ENCODE assay signal across 16 mouse cellular contexts in the genomic region with DNA sequence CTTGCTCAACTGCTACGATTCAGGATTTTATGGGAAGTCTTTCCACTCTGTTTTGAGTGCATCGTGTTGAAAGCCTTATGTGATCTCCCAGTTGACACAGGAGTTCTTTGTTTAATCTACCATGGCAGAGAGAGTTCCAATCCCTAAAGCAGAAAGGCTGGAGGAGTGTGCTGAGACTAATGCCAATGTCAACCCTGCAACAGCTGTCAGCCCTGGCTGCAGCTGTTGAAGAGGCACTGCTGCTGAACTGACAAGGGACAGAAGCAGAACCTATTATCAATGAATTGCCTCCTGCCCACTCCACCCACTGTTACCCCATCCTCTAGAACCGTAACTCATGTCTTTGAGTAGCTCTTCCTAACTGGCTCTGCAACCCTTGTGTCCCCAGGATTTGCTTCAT.
DNase-seq lines count a peak whose midpoint lies in the region; ATAC-seq and TF ChIP-seq lines count a peak whose summit lies in the region.
"Had no signal": no experiment of that assay in that cellular context is flagged by ENCODE, and none has a peak within 500 bp of the region (broad histone marks: within the 10 kb centered on the region; RNA-seq: fewer than 3 reads in every experiment).

No protein-coding gene starts in this region.

- no peak overlapping the region for H3K27ac ChIP-seq in hindbrain, embryonic 14.5 days
- no peak overlapping the region for H3K27ac ChIP-seq in hindbrain, embryonic 16.5 days (ENCODE audit: low read depth, low read length)
- no peak overlapping the region for H3K27ac ChIP-seq in lung, embryonic 16.5 days (ENCODE audit: low read length)
- no peak overlapping the region for H3K27ac ChIP-seq in limb, embryonic 14.5 days (replicated peaks; ENCODE audit: low read depth, low read length)
- H3K27ac ChIP-seq in intestine, embryonic 15.5 days, result no peak overlapping the region
- H3K27ac ChIP-seq: forebrain, embryonic 13.5 days; heart, embryonic 13.5 days; hindbrain, embryonic 15.5 days; liver, embryonic 13.5 days; neural tube, embryonic 13.5 days had no signal

- H3K9me3 ChIP-seq in hindbrain, embryonic 14.5 days (ENCODE audit: control insufficient read depth, low read length), result no peaks in the 10 kb centered on the region
- no peaks in the 10 kb centered on the region for H3K9me3 ChIP-seq in hindbrain, embryonic 16.5 days (ENCODE audit: control insufficient read depth, low read length)
- H3K9me3 ChIP-seq in lung, embryonic 16.5 days (ENCODE audit: control insufficient read depth, low read length), result no peaks in the 10 kb centered on the region
- no peaks in the 10 kb centered on the region for H3K9me3 ChIP-seq in limb, embryonic 14.5 days (ENCODE audit: control insufficient read depth, low read length)
- no peaks in the 10 kb centered on the region for H3K9me3 ChIP-seq in intestine, embryonic 15.5 days
- H3K9me3 ChIP-seq: forebrain, embryonic 13.5 days; heart, embryonic 13.5 days; hindbrain, embryonic 15.5 days; liver, embryonic 13.5 days; neural tube, embryonic 13.5 days had no signal

- H3K4me1 ChIP-seq in hindbrain, embryonic 14.5 days (replicated peaks; ENCODE audit: control insufficient read depth, insufficient read depth, low read length), result no peaks in the 10 kb centered on the region
- no peaks in the 10 kb centered on the region for H3K4me1 ChIP-seq in hindbrain, embryonic 16.5 days (ENCODE audit: control insufficient read depth, insufficient read depth, low read depth, low read length)
- no peaks in the 10 kb centered on the region for H3K4me1 ChIP-seq in lung, embryonic 16.5 days (replicated peaks; ENCODE audit: control insufficient read depth, insufficient read depth, low read length)
- no peaks in the 10 kb centered on the region for H3K4me1 ChIP-seq in limb, embryonic 14.5 days (ENCODE audit: control insufficient read depth, insufficient read depth, low read length)
- no peaks in the 10 kb centered on the region for H3K4me1 ChIP-seq in intestine, embryonic 15.5 days (replicated peaks)
- H3K4me1 ChIP-seq: forebrain, embryonic 13.5 days; heart, embryonic 13.5 days; hindbrain, embryonic 15.5 days; liver, embryonic 13.5 days had no signal

- no peak overlapping the region for H3K4me2 ChIP-seq in hindbrain, embryonic 14.5 days (replicated peaks)
- H3K4me2 ChIP-seq in hindbrain, embryonic 16.5 days (ENCODE audit: low read length), result no peak overlapping the region
- no peak overlapping the region for H3K4me2 ChIP-seq in lung, embryonic 16.5 days (ENCODE audit: low read depth, low read length)
- H3K4me2 ChIP-seq in limb, embryonic 14.5 days (replicated peaks; ENCODE audit: low read depth, low read length, severe bottlenecking), result no peak overlapping the region
- no peak overlapping the region for H3K4me2 ChIP-seq in intestine, embryonic 15.5 days (replicated peaks)
- H3K4me2 ChIP-seq: forebrain, embryonic 13.5 days; heart, embryonic 13.5 days; hindbrain, embryonic 15.5 days; liver, embryonic 13.5 days; neural tube, embryonic 13.5 days had no signal

- H3K36me3 ChIP-seq in hindbrain, embryonic 14.5 days (replicated peaks; ENCODE audit: control insufficient read depth, insufficient read depth), result no peaks in the 10 kb centered on the region
- H3K36me3 ChIP-seq in hindbrain, embryonic 16.5 days (ENCODE audit: control insufficient read depth, insufficient read depth, low read length), result no peaks in the 10 kb centered on the region
- H3K36me3 ChIP-seq in lung, embryonic 16.5 days (ENCODE audit: control insufficient read depth, insufficient read depth, low read length), result no peaks in the 10 kb centered on the region
- no peaks in the 10 kb centered on the region for H3K36me3 ChIP-seq in limb, embryonic 14.5 days (ENCODE audit: control insufficient read depth, insufficient read depth, low read length)
- no peaks in the 10 kb centered on the region for H3K36me3 ChIP-seq in intestine, embryonic 15.5 days
- H3K36me3 ChIP-seq: heart, embryonic 13.5 days; hindbrain, embryonic 15.5 days; liver, embryonic 13.5 days; neural tube, embryonic 13.5 days had no signal

- no peak overlapping the region for H3K9ac ChIP-seq in hindbrain, embryonic 14.5 days
- H3K9ac ChIP-seq in hindbrain, embryonic 16.5 days (ENCODE audit: low read depth, low read length), result no peak overlapping the region
- no peak overlapping the region for H3K9ac ChIP-seq in lung, embryonic 16.5 days (ENCODE audit: low read length)
- no peak overlapping the region for H3K9ac ChIP-seq in limb, embryonic 14.5 days (ENCODE audit: low read depth, low read length, severe bottlenecking)
- no peak overlapping the region for H3K9ac ChIP-seq in intestine, embryonic 15.5 days
- H3K9ac ChIP-seq: forebrain, embryonic 13.5 days; heart, embryonic 13.5 days; hindbrain, embryonic 15.5 days; liver, embryonic 13.5 days; neural tube, embryonic 13.5 days had no signal

- DNase-seq in hindbrain, embryonic 14.5 days (ENCODE audit: low spot score), result no peak
- no peak for DNase-seq in lung, postnatal 36 days
- DNase-seq in heart, adult 8-10 months (ENCODE audit: low spot score), result peak; percentile 14
- peak; percentile 32 for DNase-seq in limb, embryonic 14.5 days (ENCODE audit: low spot score)
- DNase-seq: adrenal gland, adult 8-10 months; cerebellum, adult 18-20 months; liver, embryonic 13.5 days; thymus, adult 18-20 months had no signal

- no peak for TF ChIP-seq POLR2A in limb, embryonic 14.5 days (IDR thresholded peaks at IDR 0.05; ENCODE audit: borderline replicate concordance, extremely low read depth, insufficient read depth, insufficient read length)

- WGBS in hindbrain, embryonic 14.5 days, result 46% methylated on average over 3 of the region's 3 CpGs
- 56% methylated on average over 3 of the region's 3 CpGs for WGBS in hindbrain, embryonic 16.5 days
- WGBS in lung, embryonic 16.5 days, result 34% methylated on average over 3 of the region's 3 CpGs
- WGBS in limb, embryonic 14.5 days, result 56% methylated on average over 3 of the region's 3 CpGs
- 45% methylated on average over 3 of the region's 3 CpGs for WGBS in intestine, embryonic 15.5 days

- ATAC-seq in hindbrain, embryonic 14.5 days (ENCODE audit: low FRiP score), result 0 out of 2 replicates have a peak, but pooled peaks have one; percentile 40
- ATAC-seq in hindbrain, embryonic 16.5 days, result no peak
- ATAC-seq in lung, embryonic 16.5 days (ENCODE audit: low read depth), result peak; percentile 45; the same call in 1 of the 2 replicates
- peak; percentile 76; the same call in 1 of the 2 replicates for ATAC-seq in limb, embryonic 14.5 days (ENCODE audit: low FRiP score, low read depth)
- ATAC-seq in intestine, embryonic 15.5 days, result no peak
- ATAC-seq: forebrain, embryonic 13.5 days; midbrain, embryonic 16.5 days had no signal

- no peaks in the 10 kb centered on the region for H3K27me3 ChIP-seq in hindbrain, embryonic 14.5 days (ENCODE audit: control insufficient read depth, insufficient read depth, low read length)
- H3K27me3 ChIP-seq in hindbrain, embryonic 16.5 days (replicated peaks; ENCODE audit: control insufficient read depth, insufficient read depth, low read length), result no peaks in the 10 kb centered on the region
- H3K27me3 ChIP-seq in lung, embryonic 16.5 days (ENCODE audit: control insufficient read depth, insufficient read depth, low read depth, low read length), result no peaks in the 10 kb centered on the region
- H3K27me3 ChIP-seq in limb, embryonic 14.5 days (ENCODE audit: control insufficient read depth, insufficient read depth, low read length), result no peaks in the 10 kb centered on the region
- no peaks in the 10 kb centered on the region for H3K27me3 ChIP-seq in intestine, embryonic 15.5 days (replicated peaks)
- H3K27me3 ChIP-seq: forebrain, embryonic 13.5 days; heart, embryonic 13.5 days; hindbrain, embryonic 15.5 days; liver, embryonic 13.5 days; neural tube, embryonic 13.5 days had no signal

- no peak overlapping the region for H3K4me3 ChIP-seq in hindbrain, embryonic 14.5 days (replicated peaks; ENCODE audit: low read length)
- H3K4me3 ChIP-seq in hindbrain, embryonic 16.5 days (ENCODE audit: low read length), result no peak overlapping the region
- H3K4me3 ChIP-seq in lung, embryonic 16.5 days (ENCODE audit: low read length), result no peak overlapping the region
- no peak overlapping the region for H3K4me3 ChIP-seq in limb, embryonic 14.5 days (replicated peaks; ENCODE audit: low read length)
- no peak overlapping the region for H3K4me3 ChIP-seq in intestine, embryonic 15.5 days (replicated peaks)
- H3K4me3 ChIP-seq: forebrain, embryonic 13.5 days; heart, embryonic 13.5 days; hindbrain, embryonic 15.5 days; liver, embryonic 13.5 days; neural tube, embryonic 13.5 days had no signal

Comparison
In these comparisons a context has a peak if more than half of its experiments do, and no peak if none do; other contexts are left out.
1. ATAC-seq: peak in hindbrain, embryonic 14.5 days (single experiment), lung, embryonic 16.5 days (single experiment) and limb, embryonic 14.5 days (single experiment); none in hindbrain, embryonic 16.5 days (single experiment) and intestine, embryonic 15.5 days (single experiment).
2. DNase-seq: peak in heart, adult 8-10 months (single experiment) and limb, embryonic 14.5 days (single experiment); none in hindbrain, embryonic 14.5 days (single experiment) and lung, postnatal 36 days (single experiment).